Mouse (Mus musculus) forebrain, embryonic 11.5 days (tissue): ENCODE data around the gene Asphd2. TPM values are rescaled to one million over a fixed set of nuclear protein-coding genes. Genes with fewer than 3 reads are reported as not detected.
"Not testable (repeated sequence)": the region's sequence is repeated elsewhere in the genome, so short reads cannot be mapped to it uniquely, and the experiment has no call there.

Experiments used
- ATAC-seq: fragments of 200-750 bp; cut with Nextera tagmentation; replicated peaks from 2 replicates; pipeline ENCODE4 v1.8.0; 2017; ENCODE audit warnings: moderate TSS enrichment; ENCODE audit not compliant: low FRiP score
- DNase-seq: peaks from one replicate; pipeline ENCODE4 v3.0.0-alpha.2; 2017; ENCODE audit warnings: low spot score
- H3K27ac ChIP-seq: fragments of 300-500 bp; sonication (generic); 2 replicates; pipeline ENCODE4 v1.5.1; 2014; ENCODE audit warnings: low read depth, low read length
- H3K27me3 ChIP-seq: fragments of 300-500 bp; sonication (generic); 2 replicates; pipeline ENCODE4 v1.6.1; 2014; ENCODE audit warnings: mild to moderate bottlenecking, low read length, mixed read lengths; ENCODE audit not compliant: control insufficient read depth, insufficient read depth
- H3K36me3 ChIP-seq: fragments of 300-500 bp; sonication (generic); 2 replicates; pipeline ENCODE4 v1.6.1; 2014; ENCODE audit warnings: mild to moderate bottlenecking, low read length, moderate library complexity, mixed read lengths; ENCODE audit not compliant: control insufficient read depth, insufficient read depth
- H3K4me1 ChIP-seq: fragments of 300-500 bp; sonication (generic); replicated peaks from 2 replicates; pipeline ENCODE4 v1.6.1; 2014; ENCODE audit warnings: low read length, mixed read lengths; ENCODE audit not compliant: control insufficient read depth, insufficient read depth
- H3K4me2 ChIP-seq: fragments of 300-500 bp; sonication (generic); 2 replicates; pipeline ENCODE4 v1.6.1; 2014; ENCODE audit warnings: low read depth, mild to moderate bottlenecking, low read length, moderate library complexity, mixed read lengths; ENCODE audit not compliant: severe bottlenecking
- H3K4me3 ChIP-seq: fragments of 300-500 bp; sonication (generic); 2 replicates; pipeline ENCODE4 v1.5.1; 2014; ENCODE audit warnings: low read depth, low read length
- H3K9ac ChIP-seq: fragments of 300-500 bp; sonication (generic); 2 replicates; pipeline ENCODE4 v1.6.1; 2014; ENCODE audit warnings: low read length
- H3K9me3 ChIP-seq: fragments of 300-500 bp; sonication (generic); 2 replicates; pipeline ENCODE4 v1.6.1; 2016; ENCODE audit warnings: low read length, mixed read lengths; ENCODE audit not compliant: control insufficient read depth
- WGBS: fragments of 180-500 bp; shearing (Covaris S2); extraction: QIAGEN DNeasy Blood & Tissue Kit; methylation state at CpG from one replicate; pipeline ENCODE4 v1.1.7; 2014; 5-methylcytosine and 5-hydroxymethylcytosine counted together
- polyA plus RNA-seq: library from polyadenylated mRNA; unstranded; fragments of >200 nt; fragmentation: Nextera tagmentation; extraction: Ambion mirVana; gene quantifications from 2 replicates; pipeline ENCODE4 v1.2.1, GENCODE M21; 2014

The Asphd2 gene
- polyA plus RNA-seq, 1 experiment from 2014 or later: 50.7 TPM

- Histone ChIP-seq H3K36me3 (no peaks in the 10 kb centered on the region), H3K4me1 (no peaks in the 10 kb centered on the region), H3K9me3 (no peaks in the 10 kb centered on the region), H3K9ac (no peak overlapping the region), H3K4me3 (no peak overlapping the region), H3K27ac (no peak overlapping the region), H3K27me3 (no peaks in the 10 kb centered on the region), H3K4me2 (no peak overlapping the region)
- WGBS: 55% methylated on average over 4 of the region's 4 CpGs
- DNase-seq (no peak), ATAC-seq (no peak)
These were observed 23.4 kb upstream of the Asphd2 start for GRCm38 (mm10) chr5:112418023-112418422.

GRCm38 (mm10) chr5:112416673-112417072 is 22.0 kb upstream of the Asphd2 start:
- peaks cover 3% of the 10 kb centered on the region for H3K4me1 ChIP-seq
- no peaks in the 10 kb centered on the region for H3K9me3 ChIP-seq
- H3K4me2 ChIP-seq: no peak overlapping the region
- ATAC-seq (no peak), DNase-seq (no peak)
- WGBS: 53% methylated on average over 5 of the region's 5 CpGs
- H3K36me3 ChIP-seq: no peaks in the 10 kb centered on the region
- no peak overlapping the region for H3K4me3 ChIP-seq
- H3K9ac ChIP-seq: no peak overlapping the region; the same call in 1 of the 2 replicates
- H3K27me3 ChIP-seq: no peaks in the 10 kb centered on the region
- H3K27ac ChIP-seq: no peak overlapping the region

- not testable (repeated sequence) for H3K9me3 ChIP-seq, H3K36me3 ChIP-seq, H3K4me2 ChIP-seq, DNase-seq, H3K4me3 ChIP-seq, H3K27ac ChIP-seq, H3K9ac ChIP-seq, ATAC-seq, H3K27me3 ChIP-seq
- H3K4me1 ChIP-seq: peaks cover 12% of the 10 kb centered on the region
- WGBS: 81% methylated on average over 4 of the region's 4 CpGs
These were observed 18.1 kb upstream of the Asphd2 start for GRCm38 (mm10) chr5:112412781-112413180.

- DNase-seq (no peak), ATAC-seq (0 out of 2 replicates have a peak, but pooled peaks have one; percentile 18)
- Histone ChIP-seq H3K36me3 (no peaks in the 10 kb centered on the region), H3K9me3 (no peaks in the 10 kb centered on the region), H3K27ac (no peak overlapping the region), H3K4me3 (no peak overlapping the region), H3K9ac (no peak overlapping the region), H3K27me3 (no peaks in the 10 kb centered on the region), H3K4me1 (peaks cover 12% of the 10 kb centered on the region), H3K4me2 (peak overlapping the region; percentile 27; the same call in 1 of the 2 replicates)
- WGBS: 21% methylated on average over 19 of the region's 19 CpGs
These were observed 17.1 kb upstream of the Asphd2 start for GRCm38 (mm10) chr5:112411514-112412335.

- Histone ChIP-seq H3K27me3 (no peaks in the 10 kb centered on the region), H3K27ac (no peak overlapping the region), H3K4me1 (peaks cover 12% of the 10 kb centered on the region), H3K9ac (no peak overlapping the region), H3K4me2 (peak overlapping the region; percentile 27; the same call in 1 of the 2 replicates), H3K36me3 (no peaks in the 10 kb centered on the region), H3K4me3 (no peak overlapping the region), H3K9me3 (no peaks in the 10 kb centered on the region)
- no peak for DNase-seq
- 39% methylated on average over 11 of the region's 11 CpGs for WGBS
- no peak for ATAC-seq
These were observed 16.4 kb upstream of the Asphd2 start for GRCm38 (mm10) chr5:112411072-112411471.

GRCm38 (mm10) chr5:112409274-112409673 is 14.6 kb upstream of the Asphd2 start:
- ATAC-seq (no peak), DNase-seq (no peak)
- H3K9ac ChIP-seq: no peak overlapping the region
- H3K4me3 ChIP-seq: no peak overlapping the region
- no peaks in the 10 kb centered on the region for H3K9me3 ChIP-seq
- H3K27me3 ChIP-seq: no peaks in the 10 kb centered on the region
- H3K4me1 ChIP-seq: peaks cover 12% of the 10 kb centered on the region
- no peaks in the 10 kb centered on the region for H3K36me3 ChIP-seq
- WGBS: 79% methylated on average over 5 of the region's 5 CpGs
- H3K4me2 ChIP-seq: no peak overlapping the region
- no peak overlapping the region for H3K27ac ChIP-seq

- Histone ChIP-seq H3K27ac (no peak overlapping the region), H3K4me3 (no peak overlapping the region), H3K4me2 (no peak overlapping the region), H3K27me3 (no peaks in the 10 kb centered on the region), H3K9me3 (no peaks in the 10 kb centered on the region), H3K4me1 (peaks cover 3% of the 10 kb centered on the region), H3K36me3 (no peaks in the 10 kb centered on the region), H3K9ac (no peak overlapping the region)
- ATAC-seq (no peak), DNase-seq (no peak)
- 74% methylated on average over 3 of the region's 3 CpGs for WGBS
These were observed 11.4 kb upstream of the Asphd2 start for GRCm38 (mm10) chr5:112406017-112406416.

- DNase-seq (no peak), ATAC-seq (no peak)
- Histone ChIP-seq H3K9me3 (no peaks in the 10 kb centered on the region), H3K36me3 (no peaks in the 10 kb centered on the region), H3K4me2 (no peak overlapping the region), H3K9ac (no peak overlapping the region), H3K27me3 (no peaks in the 10 kb centered on the region), H3K27ac (no peak overlapping the region), H3K4me1 (no peaks in the 10 kb centered on the region), H3K4me3 (no peak overlapping the region)
- 83% methylated on average over 3 of the region's 3 CpGs for WGBS
These were observed 7.8 kb upstream of the Asphd2 start for GRCm38 (mm10) chr5:112402437-112402836.

GRCm38 (mm10) chr5:112399284-112399683 is 4.6 kb upstream of the Asphd2 start:
- Histone ChIP-seq H3K36me3 (no peaks in the 10 kb centered on the region), H3K27ac (no peak overlapping the region), H3K4me2 (no peak overlapping the region), H3K27me3 (no peaks in the 10 kb centered on the region), H3K9me3 (no peaks in the 10 kb centered on the region), H3K4me3 (no peak overlapping the region), H3K9ac (no peak overlapping the region), H3K4me1 (peaks cover 3% of the 10 kb centered on the region)
- DNase-seq (no peak), ATAC-seq (no peak)
- WGBS: 85% methylated on average over 10 of the region's 10 CpGs
